Mouse (Mus musculus) olfactory bulb, adult 2 months (tissue): ENCODE data around the gene Gon7.

Experiments used
- CTCF ChIP-seq: fragments of 200-500 bp; IDR thresholded peaks from 2 replicates; pipeline ENCODE4 v1.5.1; 2012; ENCODE audit warnings: low read depth, mild to moderate bottlenecking, low read length, moderate library complexity; ENCODE audit not compliant: insufficient read depth
- POLR2A ChIP-seq: fragments of 200-500 bp; IDR thresholded peaks from 2 replicates; pipeline ENCODE4 v1.6.1; 2012; ENCODE audit warnings: mild to moderate bottlenecking, low read depth, low read length, moderate library complexity; ENCODE audit not compliant: insufficient read depth

- no peak for TF ChIP-seq POLR2A
- TF ChIP-seq CTCF, result no peak
Measured at GRCm38 (mm10) chr12:102740285-102740684, 17.3 kb downstream of the Gon7 start.
